Mouse (Mus musculus) megakaryocyte progenitor cell, adult 5-6 weeks (primary cell): ENCODE measurements around the gene Sall1. TPM values are rescaled to one million over a fixed set of nuclear protein-coding genes. Genes with fewer than 3 reads are reported as not detected.

Experiments
- ATAC-seq: replicated peaks from 2 replicates; pipeline ENCODE4 v1.8.0; 2016; ENCODE audit warnings: mild to moderate bottlenecking, moderate TSS enrichment, inconsistent platforms; ENCODE audit not compliant: poor library complexity
- total RNA-seq, 2 experiments: library from RNA; stranded (forward) in 1 of 2; stranded (reverse) in 1 of 2; fragments of 157-497, 149-512 nt in 1 of 2; fragments of 200-1000 nt in 1 of 2; gene quantifications; 2 replicates each; pipeline versions ENCODE4 v1.2.3 to v1.2.4; 2015 to 2017

The Sall1 gene
- total RNA-seq (2015) = not detected in 2 replicates
- not detected in 2 replicates for total RNA-seq (2017)

GRCm38 (mm10) chr8:89043940-89044339, at the start of gene Sall1:
Gene Sall1, minus strand, starts transcription at chr8:89044162.
- ATAC-seq = no peak

- ATAC-seq = no peak
These were observed 46.0 kb upstream of the Sall1 start for GRCm38 (mm10) chr8:89089916-89090315.

- no peak for ATAC-seq
These were observed 35.2 kb upstream of the Sall1 start for GRCm38 (mm10) chr8:89079147-89079546.

- no peak for ATAC-seq
These were observed 29.0 kb upstream of the Sall1 start for GRCm38 (mm10) chr8:89072968-89073382.

- no peak for ATAC-seq
These were observed 23.5 kb upstream of the Sall1 start for GRCm38 (mm10) chr8:89067499-89067898.

DNA sequence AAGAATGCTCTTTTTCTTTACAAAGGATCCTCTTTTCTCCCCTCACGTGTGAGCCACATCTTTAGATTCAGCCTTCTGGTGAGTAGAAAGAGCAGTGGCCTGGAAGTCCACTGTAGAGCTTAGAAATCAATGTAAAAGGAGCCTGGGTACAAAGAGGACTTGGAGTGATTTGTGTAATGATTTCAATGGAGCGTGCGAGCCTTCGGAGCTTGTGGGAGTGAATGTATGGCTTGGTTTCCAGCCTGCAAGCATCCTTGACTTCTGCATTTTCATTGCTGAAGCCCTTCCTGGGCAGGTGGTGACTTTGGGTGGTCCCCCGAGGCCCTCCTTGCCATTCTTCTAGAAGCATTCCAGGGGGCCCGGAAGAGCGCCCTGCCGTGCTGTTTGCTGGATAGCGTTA, 20.1 kb upstream of the Sall1 start:
- no peak for ATAC-seq

- ATAC-seq = no peak
These were observed 19.5 kb upstream of the Sall1 start for GRCm38 (mm10) chr8:89063366-89064040.

GRCm38 (mm10) chr8:89060717-89061116, 16.8 kb upstream of the Sall1 start:
- ATAC-seq = no peak

DNA sequence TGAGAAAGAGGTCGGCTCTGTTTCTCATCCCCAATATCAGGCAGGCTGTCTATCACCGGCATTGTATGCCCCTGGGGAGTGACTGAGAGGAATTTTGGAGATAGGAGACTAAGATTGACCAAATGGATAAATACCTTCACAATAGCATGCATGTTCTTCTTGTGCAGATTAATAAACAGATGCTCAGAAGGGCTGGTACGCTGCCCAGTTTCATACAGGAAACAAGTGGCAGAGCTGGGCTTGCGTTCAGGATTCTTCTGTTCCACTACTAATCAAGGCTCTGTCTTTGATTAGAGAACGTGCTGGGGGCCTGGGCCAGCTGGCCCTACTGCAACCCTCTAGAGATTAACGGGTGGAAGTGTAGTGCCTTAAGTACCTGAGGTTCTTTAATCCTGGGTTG, 15.5 kb upstream of the Sall1 start:
- no peak for ATAC-seq

GRCm38 (mm10) chr8:89052880-89053279, 8.9 kb upstream of the Sall1 start:
- no peak for ATAC-seq

- ATAC-seq = no peak
These were observed 2.8 kb upstream of the Sall1 start for GRCm38 (mm10) chr8:89046639-89047348.

- no peak for ATAC-seq
These were observed 2.3 kb upstream of the Sall1 start for GRCm38 (mm10) chr8:89046226-89046625.

- ATAC-seq = no peak
These were observed 1.8 kb upstream of the Sall1 start for GRCm38 (mm10) chr8:89045726-89046125.

- ATAC-seq = no peak
These were observed 1.2 kb upstream of the Sall1 start for GRCm38 (mm10) chr8:89045218-89045601.

DNA sequence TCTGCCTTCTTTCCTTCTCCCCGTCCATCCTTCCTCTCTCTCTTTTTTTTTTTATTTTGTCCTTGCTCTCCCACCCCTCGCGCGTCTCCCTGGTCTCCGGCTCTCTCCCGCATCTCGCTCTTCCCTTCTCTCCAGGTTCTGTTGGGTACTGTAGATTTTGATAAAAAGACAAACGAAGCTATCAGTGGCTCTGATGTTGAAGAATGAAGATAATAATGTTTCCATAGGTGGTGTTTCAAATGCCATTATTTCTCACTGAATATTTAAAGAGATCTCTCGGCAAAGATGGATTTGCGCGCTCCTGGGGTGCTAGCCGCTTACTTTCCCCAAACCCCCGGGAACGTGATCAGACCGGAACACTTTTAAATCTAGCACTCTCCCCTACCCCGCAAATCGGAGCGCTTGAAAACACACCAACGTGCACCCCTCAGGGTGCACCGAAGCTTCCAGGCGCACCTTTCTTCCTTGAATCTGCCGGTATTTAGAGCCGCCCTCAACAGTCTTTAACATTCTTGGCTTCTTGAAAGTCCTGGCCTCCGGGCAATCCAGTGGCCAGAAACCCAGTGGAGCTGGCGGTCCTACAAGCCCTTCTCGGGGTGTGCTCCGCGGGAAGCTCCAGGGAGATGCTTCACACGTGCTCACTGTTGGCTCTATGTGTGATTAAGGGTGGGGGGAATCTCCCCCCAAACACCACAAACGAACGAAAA, 702 bp upstream of the Sall1 start:
- ATAC-seq = no peak

GRCm38 (mm10) chr8:89043371-89043841, 556 bp downstream of the Sall1 start:
- no peak for ATAC-seq

GRCm38 (mm10) chr8:89042560-89043370, 1.2 kb downstream of the Sall1 start:
- no peak for ATAC-seq

- no peak for ATAC-seq
These were observed 1.9 kb downstream of the Sall1 start for GRCm38 (mm10) chr8:89042118-89042460.

DNA sequence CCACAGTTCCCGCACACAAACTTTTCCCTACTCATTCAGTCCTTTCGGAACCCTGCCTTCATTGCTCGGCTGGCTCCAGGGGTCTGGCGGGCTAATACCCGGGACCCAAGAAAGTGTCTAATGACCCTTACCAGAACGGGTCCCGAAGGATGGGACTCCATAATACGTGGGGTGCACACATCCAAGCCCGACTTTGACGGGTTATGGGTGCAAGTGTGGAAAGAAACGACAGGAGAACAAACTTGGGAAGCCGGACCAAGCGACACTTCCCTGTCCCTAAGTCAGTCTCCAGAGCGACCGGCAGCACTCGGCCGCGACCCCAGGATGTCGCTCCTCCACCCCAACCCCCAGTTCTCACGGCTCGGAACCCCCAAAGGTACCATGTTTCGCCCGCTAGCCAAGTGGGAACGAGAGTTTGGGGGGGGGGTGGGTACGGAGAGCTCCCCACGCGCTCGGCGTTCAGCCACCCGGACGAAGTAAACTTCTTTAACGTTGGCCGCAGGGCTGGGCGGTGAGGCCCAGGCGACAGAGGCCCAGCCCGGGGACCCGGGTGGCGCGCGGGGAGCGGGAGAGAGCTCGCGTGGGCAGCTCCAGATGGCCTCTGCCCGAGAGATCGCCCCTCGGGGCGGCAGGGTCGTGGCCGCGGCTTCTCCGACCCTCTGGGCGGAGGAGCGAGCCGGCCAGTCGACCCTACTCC, 2.4 kb downstream of the Sall1 start:
- no peak for ATAC-seq

DNA sequence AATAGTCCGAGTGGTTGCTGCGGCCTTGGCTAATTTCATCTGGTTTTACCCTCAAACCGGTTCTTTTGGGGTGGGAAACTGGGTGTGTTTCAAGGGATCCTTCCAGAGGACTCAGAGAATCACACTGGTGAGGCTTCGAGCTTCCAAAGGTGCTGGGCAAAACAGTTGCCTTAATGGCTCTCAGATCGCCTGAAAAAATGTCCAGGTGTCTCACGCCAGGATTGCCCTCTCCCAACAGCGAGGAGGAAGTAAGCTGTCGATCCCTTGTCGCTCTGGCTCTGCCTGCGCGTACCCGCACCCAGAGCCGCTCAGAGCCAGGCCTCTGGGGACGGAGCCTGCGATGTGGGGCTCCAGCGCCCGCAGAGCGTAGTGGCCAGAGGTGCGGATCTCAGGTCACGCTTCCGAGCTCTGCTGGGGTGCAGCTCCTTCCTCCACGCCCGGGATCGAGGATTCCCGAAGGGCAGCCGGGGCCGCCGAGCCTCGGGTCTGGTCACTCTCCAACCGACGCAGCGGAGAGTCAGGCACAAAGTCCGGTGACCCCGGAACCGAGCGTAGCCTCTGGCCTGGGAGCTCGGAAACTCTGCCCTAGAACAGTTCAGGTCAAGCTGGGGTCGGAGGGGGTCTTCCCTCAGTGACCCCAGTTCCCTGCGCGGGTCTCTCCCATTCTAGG, 3.1 kb downstream of the Sall1 start:
- no peak for ATAC-seq
